26 mouse cellular contexts compared by ENCODE assay signal in the genomic region with DNA sequence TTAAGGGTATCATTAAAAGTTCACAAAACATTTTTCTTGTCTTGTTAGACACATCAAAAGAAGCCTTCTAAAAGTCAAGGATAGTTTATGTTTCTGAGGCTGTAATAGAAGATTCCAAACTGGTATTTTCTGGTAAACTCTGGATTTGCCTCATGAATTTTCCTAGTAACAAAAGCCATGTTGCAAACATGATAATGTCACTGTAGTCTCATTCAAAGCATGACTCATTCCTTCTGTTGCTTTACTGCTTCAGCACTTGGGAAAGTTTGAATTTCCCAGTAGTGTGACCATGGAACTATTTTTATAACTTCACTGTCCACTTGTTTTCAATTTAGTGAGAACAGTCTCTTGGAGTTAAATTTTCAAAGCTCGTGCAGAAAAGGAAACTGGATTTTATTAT.
DNase-seq lines count a peak whose midpoint lies in the region; ATAC-seq lines count a peak whose summit lies in the region.
"Had no signal": no experiment of that assay in that cellular context is flagged by ENCODE, and none has a peak within 500 bp of the region (broad histone marks: within the 10 kb centered on the region; RNA-seq: fewer than 3 reads in every experiment).

No protein-coding gene starts in this region.

- H3K4me2 ChIP-seq in kidney, embryonic 15.5 days, result no peak overlapping the region
- H3K4me2 ChIP-seq in liver, embryonic 11.5 days, result no peak overlapping the region
- H3K4me2 ChIP-seq: embryonic facial prominence, embryonic 13.5 days; heart, embryonic 12.5 days; hindbrain, embryonic 15.5 days; intestine, embryonic 15.5 days had no signal

- no peaks in the 10 kb centered on the region for H3K36me3 ChIP-seq in kidney, embryonic 15.5 days
- H3K36me3 ChIP-seq in liver, embryonic 11.5 days (ENCODE audit: control insufficient read depth, insufficient read depth, low read length), result no peaks in the 10 kb centered on the region
- H3K36me3 ChIP-seq: embryonic facial prominence, embryonic 13.5 days; heart, embryonic 12.5 days; hindbrain, embryonic 15.5 days; intestine, embryonic 15.5 days had no signal

- H3K27me3 ChIP-seq in kidney, embryonic 15.5 days, result no peaks in the 10 kb centered on the region
- H3K27me3 ChIP-seq in liver, embryonic 11.5 days (replicated peaks; ENCODE audit: control insufficient read depth, insufficient read depth, low read length), result no peaks in the 10 kb centered on the region
- H3K27me3 ChIP-seq: embryonic facial prominence, embryonic 13.5 days; heart, embryonic 12.5 days; hindbrain, embryonic 15.5 days; intestine, embryonic 15.5 days had no signal

- no peaks in the 10 kb centered on the region for H3K4me1 ChIP-seq in kidney, embryonic 15.5 days
- no peaks in the 10 kb centered on the region for H3K4me1 ChIP-seq in liver, embryonic 11.5 days (replicated peaks; ENCODE audit: control insufficient read depth, insufficient read depth, low read length)
- H3K4me1 ChIP-seq: embryonic facial prominence, embryonic 13.5 days; hindbrain, embryonic 15.5 days; intestine, embryonic 15.5 days; midbrain, embryonic 10.5 days had no signal

- WGBS in kidney, embryonic 15.5 days, result 47% methylated on average over 1 of the region's 1 CpGs
- WGBS in liver, embryonic 11.5 days, result 69% methylated on average over 1 of the region's 1 CpGs

- H3K9me3 ChIP-seq in kidney, embryonic 15.5 days (replicated peaks), result no peaks in the 10 kb centered on the region
- H3K9me3 ChIP-seq in liver, embryonic 11.5 days (ENCODE audit: control insufficient read depth, low read length), result no peaks in the 10 kb centered on the region
- H3K9me3 ChIP-seq: embryonic facial prominence, embryonic 13.5 days; heart, embryonic 12.5 days; hindbrain, embryonic 15.5 days; intestine, embryonic 15.5 days; midbrain, embryonic 10.5 days had no signal

- ATAC-seq in frontal cortex, adult (ENCODE audit: low TSS enrichment), result peak; percentile 99
- peak; percentile 40; the same call in 1 of the 2 replicates for ATAC-seq in kidney, embryonic 15.5 days (replicated peaks; ENCODE audit: low FRiP score)
- no peak for ATAC-seq in liver, embryonic 11.5 days (replicated peaks; ENCODE audit: low FRiP score)
- ATAC-seq: activated CD4-positive, CD25-positive, alpha-beta regulatory T cell, adult 4 months; CD4-positive, CD25-positive, alpha-beta regulatory T cell, adult 4 months; forebrain, embryonic 16.5 days; intestine, embryonic 15.5 days; midbrain, embryonic 16.5 days had no signal

- H3K9ac ChIP-seq in kidney, embryonic 15.5 days, result no peak overlapping the region
- no peak overlapping the region for H3K9ac ChIP-seq in liver, embryonic 11.5 days (ENCODE audit: low read depth, low read length)
- H3K9ac ChIP-seq: embryonic facial prominence, embryonic 13.5 days; heart, embryonic 12.5 days; hindbrain, embryonic 15.5 days; intestine, embryonic 15.5 days had no signal

- no peak overlapping the region for H3K4me3 ChIP-seq in kidney, embryonic 15.5 days (replicated peaks)
- H3K4me3 ChIP-seq in liver, embryonic 11.5 days (ENCODE audit: low read depth, low read length), result no peak overlapping the region
- H3K4me3 ChIP-seq: embryonic facial prominence, embryonic 13.5 days; heart, embryonic 12.5 days; hindbrain, embryonic 15.5 days; intestine, embryonic 15.5 days; left cerebral cortex, adult 2 months; midbrain, embryonic 10.5 days had no signal

- H3K27ac ChIP-seq in kidney, embryonic 15.5 days, result no peak overlapping the region
- H3K27ac ChIP-seq in liver, embryonic 11.5 days (ENCODE audit: low read depth, low read length), result no peak overlapping the region
- H3K27ac ChIP-seq: embryonic facial prominence, embryonic 13.5 days; hindbrain, embryonic 15.5 days; intestine, embryonic 15.5 days; left cerebral cortex, adult 2 months; midbrain, embryonic 10.5 days had no signal

- DNase-seq in frontal cortex, postnatal 36 days (ENCODE audit: low spot score in 2 of 2), result no peak
- DNase-seq in kidney, adult 9 months, result no peak
- DNase-seq in 3T3-L1 (ENCODE audit: low read depth, low spot score), result peak; percentile 9
- peak; percentile 51 for DNase-seq in brain, adult 2 months (ENCODE audit: low read depth, low spot score)
- DNase-seq in ovary, adult 18-20 months (ENCODE audit: low spot score), result no peak
- DNase-seq in liver, embryonic 11.5 days (ENCODE audit: low spot score), result no peak
- DNase-seq: adrenal gland, postnatal 10 days; cerebellum, adult 8-10 months; cerebellum, postnatal 36 days; embryo, embryonic 11 days; kidney, postnatal 4 days; layer of hippocampus, adult 9-11 months; liver; thymus, postnatal 25 days had no signal

Comparison
In these comparisons a context has a peak if more than half of its experiments do, and no peak if none do; other contexts are left out.
1. DNase-seq: peak in 3T3-L1 (single experiment) and brain, adult 2 months (single experiment); none in frontal cortex, postnatal 36 days (0 of 2), kidney, adult 9 months (single experiment), ovary, adult 18-20 months (single experiment) and liver, embryonic 11.5 days (single experiment).